Mouse (Mus musculus) lung, adult 2 months (tissue): ENCODE results near the gene Bbof1.

Experiments used
- CTCF ChIP-seq: fragments of 200-500 bp; IDR thresholded peaks from 2 replicates; pipeline ENCODE4 v1.5.1; 2011; ENCODE audit warnings: mild to moderate bottlenecking, low read length, control low read depth; ENCODE audit not compliant: insufficient read depth
- POLR2A ChIP-seq: fragments of 200-500 bp; IDR thresholded peaks from 2 replicates; pipeline ENCODE4 v1.6.1; 2011; ENCODE audit warnings: low read depth, mild to moderate bottlenecking, control low read depth, low read length, borderline replicate concordance; ENCODE audit errors: extremely low read depth

- TF ChIP-seq CTCF (no peak), POLR2A (no peak)
Observed at GRCm38 (mm10) chr12:84417605-84417922, 8.7 kb downstream of the Bbof1 start.
